Mouse (Mus musculus) small intestine, adult 2 months (tissue): Measurements from ENCODE around the gene Dgkg. TPM values are rescaled to one million over a fixed set of nuclear protein-coding genes. Genes with fewer than 3 reads are reported as not detected.

Experiments
- H3K27ac ChIP-seq: fragments of 200-500 bp; 2 replicates; pipeline ENCODE4 v1.5.1; 2012; ENCODE audit warnings: low read depth, low read length, control low read depth, inconsistent platforms; ENCODE audit not compliant: insufficient read depth
- H3K27me3 ChIP-seq: fragments of 200-500 bp; 2 replicates; pipeline ENCODE4 v1.6.1; 2012; ENCODE audit warnings: mild to moderate bottlenecking, moderate library complexity, low read length, inconsistent platforms; ENCODE audit not compliant: control insufficient read depth, insufficient read depth
- H3K36me3 ChIP-seq: fragments of 200-500 bp; 2 replicates; pipeline ENCODE4 v1.6.1; 2012; ENCODE audit warnings: mild to moderate bottlenecking, low read length, control low read depth, inconsistent platforms; ENCODE audit not compliant: control insufficient read depth, insufficient read depth
- H3K4me1 ChIP-seq: fragments of 200-500 bp; 2 replicates; pipeline ENCODE4 v1.6.1; 2012; ENCODE audit warnings: low read length, inconsistent platforms, mixed read lengths; ENCODE audit not compliant: control insufficient read depth, insufficient read depth, insufficient read length
- H3K4me3 ChIP-seq: fragments of 200-500 bp; 2 replicates; pipeline ENCODE4 v1.5.1; 2012; ENCODE audit warnings: low read depth, mild to moderate bottlenecking, control low read depth, inconsistent platforms, low read length, moderate library complexity
- CTCF ChIP-seq: fragments of 200-500 bp; IDR thresholded peaks from 2 replicates; pipeline ENCODE4 v1.5.1; 2012; ENCODE audit warnings: low read depth, mild to moderate bottlenecking, control low read depth, inconsistent platforms, low read length, moderate library complexity, mixed read lengths; ENCODE audit not compliant: insufficient replicate concordance, insufficient read length; ENCODE audit errors: extremely low read depth
- POLR2A ChIP-seq: fragments of 200-500 bp; IDR thresholded peaks from 2 replicates; pipeline ENCODE4 v1.6.1; 2012; ENCODE audit warnings: low read depth, mild to moderate bottlenecking, control low read depth, inconsistent platforms, low read length, moderate library complexity
- WGBS: fragments of 180-500 bp; shearing (Covaris S2); methylation state at CpG from one replicate; pipeline ENCODE4 v1.1.7; 2018; 5-methylcytosine and 5-hydroxymethylcytosine counted together
- polyA plus RNA-seq: library from polyadenylated mRNA; depleted of rRNA; stranded (reverse); fragments of >200 nt; gene quantifications from 2 replicates; pipeline ENCODE4 v1.2.3, GENCODE M21; 2012

Gene Dgkg
- polyA plus RNA-seq, 1 experiment: 0.51 TPM

- H3K27me3 ChIP-seq: no peaks in the 10 kb centered on the region
- H3K36me3 ChIP-seq: no peaks in the 10 kb centered on the region
- H3K4me3 ChIP-seq: no peak overlapping the region
- TF ChIP-seq POLR2A (no peak), CTCF (no peak)
- H3K27ac ChIP-seq: no peak overlapping the region
- WGBS: 84% methylated on average over 3 of the region's 3 CpGs
- no peaks in the 10 kb centered on the region for H3K4me1 ChIP-seq
These were observed 123.9 kb downstream of the Dgkg start for GRCm38 (mm10) chr16:22533087-22533486.

- H3K4me3 ChIP-seq: no peak overlapping the region
- 82% methylated on average over 6 of the region's 6 CpGs for WGBS
- no peaks in the 10 kb centered on the region for H3K4me1 ChIP-seq
- no peak overlapping the region for H3K27ac ChIP-seq
- H3K27me3 ChIP-seq: no peaks in the 10 kb centered on the region
- H3K36me3 ChIP-seq: no peaks in the 10 kb centered on the region
- no peak for TF ChIP-seq POLR2A
- no peak for TF ChIP-seq CTCF
These were observed 125.2 kb downstream of the Dgkg start for GRCm38 (mm10) chr16:22531834-22532233.

GRCm38 (mm10) chr16:22531041-22531440 lies 126.0 kb downstream of the Dgkg start:
- Histone ChIP-seq H3K4me1 (no peaks in the 10 kb centered on the region), H3K27ac (no peak overlapping the region), H3K4me3 (no peak overlapping the region), H3K27me3 (no peaks in the 10 kb centered on the region), H3K36me3 (no peaks in the 10 kb centered on the region)
- TF ChIP-seq CTCF: no peak
- no peak for TF ChIP-seq POLR2A
- 30% methylated on average over 9 of the region's 9 CpGs for WGBS

- Histone ChIP-seq H3K27me3 (no peaks in the 10 kb centered on the region), H3K4me1 (no peaks in the 10 kb centered on the region), H3K36me3 (no peaks in the 10 kb centered on the region), H3K27ac (no peak overlapping the region), H3K4me3 (no peak overlapping the region)
- 77% methylated on average over 5 of the region's 5 CpGs for WGBS
- no peak for TF ChIP-seq POLR2A
- TF ChIP-seq CTCF: no peak
These were observed 129.5 kb downstream of the Dgkg start for GRCm38 (mm10) chr16:22527499-22527939.

- 90% methylated on average over 4 of the region's 4 CpGs for WGBS
- no peaks in the 10 kb centered on the region for H3K36me3 ChIP-seq
- TF ChIP-seq POLR2A (no peak), CTCF (no peak)
- no peak overlapping the region for H3K27ac ChIP-seq
- no peak overlapping the region for H3K4me3 ChIP-seq
- no peaks in the 10 kb centered on the region for H3K4me1 ChIP-seq
- no peaks in the 10 kb centered on the region for H3K27me3 ChIP-seq
These were observed 130.6 kb downstream of the Dgkg start for GRCm38 (mm10) chr16:22526386-22526785.

- WGBS: 10% methylated on average over 20 of the region's 20 CpGs
- H3K27ac ChIP-seq: no peak overlapping the region
- no peaks in the 10 kb centered on the region for H3K36me3 ChIP-seq
- H3K27me3 ChIP-seq: no peaks in the 10 kb centered on the region
- H3K4me3 ChIP-seq: no peak overlapping the region
- peaks cover 11% of the 10 kb centered on the region for H3K4me1 ChIP-seq
- no peak for TF ChIP-seq CTCF
- no peak for TF ChIP-seq POLR2A
These were observed 139.3 kb downstream of the Dgkg start for GRCm38 (mm10) chr16:22517431-22518384.

- H3K27ac ChIP-seq: no peak overlapping the region
- no peak overlapping the region for H3K4me3 ChIP-seq
- no peaks in the 10 kb centered on the region for H3K36me3 ChIP-seq
- no peaks in the 10 kb centered on the region for H3K27me3 ChIP-seq
- TF ChIP-seq CTCF (no peak), POLR2A (no peak)
- 76% methylated on average over 5 of the region's 5 CpGs for WGBS
- H3K4me1 ChIP-seq: peaks cover 11% of the 10 kb centered on the region
These were observed 141.5 kb downstream of the Dgkg start for GRCm38 (mm10) chr16:22515476-22515875.
